Mouse (Mus musculus) liver, embryonic 14.5 days (tissue): ENCODE data around the gene Tnip3. TPM values are rescaled to one million over a fixed set of nuclear protein-coding genes. Genes with fewer than 3 reads are reported as not detected.

ENCODE experiments used
- ATAC-seq: fragments of 200-750 bp; cut with Nextera tagmentation; 2 replicates; pipeline ENCODE4 v1.8.0; 2017; ENCODE audit warnings: moderate number of reproducible peaks, mild to moderate bottlenecking, moderate library complexity; ENCODE audit not compliant: insufficient read depth
- DNase-seq, 3 experiments: peaks; one replicate each; pipeline ENCODE4 v3.0.0-alpha.2; 2012 to 2013; ENCODE audit warnings: low read depth in 3 of 3, low spot score in 3 of 3
- H3K27ac ChIP-seq: fragments of 300-500 bp; sonication (generic); 2 replicates; pipeline ENCODE4 v1.5.1; 2014; ENCODE audit warnings: moderate library complexity, mild to moderate bottlenecking, control low read depth, inconsistent platforms
- H3K27me3 ChIP-seq: fragments of 300-500 bp; sonication (generic); 2 replicates; pipeline ENCODE4 v1.6.1; 2014; ENCODE audit warnings: mild to moderate bottlenecking, low read length, moderate library complexity; ENCODE audit not compliant: control insufficient read depth, insufficient read depth
- H3K36me3 ChIP-seq: fragments of 300-500 bp; sonication (generic); replicated peaks from 2 replicates; pipeline ENCODE4 v1.6.1; 2014; ENCODE audit warnings: low read depth; ENCODE audit not compliant: control insufficient read depth, insufficient read depth
- H3K4me1 ChIP-seq, 2 experiments: fragments of 200-500 bp in 1 of 2; fragments of 300-500 bp in 1 of 2; sonication (generic) in 1 of 2; replicated peaks; 2 replicates each; pipeline ENCODE4 v1.6.1; 2012 to 2014; ENCODE audit warnings: antibody characterized with exemption in 1 of 2, inconsistent platforms in 1 of 2, low read length in 1 of 2; ENCODE audit not compliant: control insufficient read depth in 2 of 2, insufficient read depth in 2 of 2
- H3K4me2 ChIP-seq: fragments of 300-500 bp; sonication (generic); 2 replicates; pipeline ENCODE4 v1.6.1; 2014; ENCODE audit warnings: low read depth, mild to moderate bottlenecking, control low read depth, moderate library complexity
- H3K4me3 ChIP-seq, 2 experiments: fragments of 200-500 bp in 1 of 2; fragments of 300-500 bp in 1 of 2; sonication (generic) in 1 of 2; 2 replicates each; pipeline ENCODE4 v1.5.1; 2012 to 2014; ENCODE audit warnings: low read depth in 2 of 2, low read length in 2 of 2, mild to moderate bottlenecking in 2 of 2, control low read depth in 1 of 2, inconsistent platforms in 1 of 2, moderate library complexity in 1 of 2; ENCODE audit not compliant: insufficient read depth in 1 of 2
- H3K9ac ChIP-seq: fragments of 300-500 bp; sonication (generic); replicated peaks from 2 replicates; pipeline ENCODE4 v1.6.1; 2014; ENCODE audit warnings: mild to moderate bottlenecking, control low read depth, moderate library complexity
- H3K9me3 ChIP-seq: fragments of 300-500 bp; sonication (generic); 2 replicates; pipeline ENCODE4 v1.6.1; 2016; ENCODE audit warnings: low read length, mixed read lengths; ENCODE audit not compliant: control insufficient read depth
- CTCF ChIP-seq: IDR thresholded peaks from 2 replicates; pipeline ENCODE4 v1.5.1; 2016; ENCODE audit warnings: antibody characterized with exemption, low read depth, control low read depth
- EP300 ChIP-seq: IDR thresholded peaks from 2 replicates; pipeline ENCODE4 v1.6.1; 2016; ENCODE audit warnings: antibody characterized with exemption, low read depth
- WGBS: fragments of 180-500 bp; shearing (Covaris S2); extraction: QIAGEN DNeasy Blood & Tissue Kit; methylation state at CpG from one replicate; pipeline ENCODE4 v1.1.7; 2014; ENCODE audit not compliant: insufficient replicate concordance; 5-methylcytosine and 5-hydroxymethylcytosine counted together
- polyA plus RNA-seq, 2 experiments: library from polyadenylated mRNA; depleted of rRNA in 1 of 2; stranded (reverse) in 1 of 2; unstranded in 1 of 2; fragments of >200 nt; fragmentation: Nextera tagmentation in 1 of 2; extraction: Ambion mirVana in 1 of 2; gene quantifications; 2 replicates each; pipeline versions ENCODE4 v1.2.1 to v1.2.3; 2012 to 2014

Tnip3 gene
- polyA plus RNA-seq, 2 experiments, result 0.17 TPM; not detected in 1

GRCm38 (mm10) chr6:65583029-65583428 is 57.9 kb downstream of the Tnip3 start:
- DNase-seq (peak; percentile 31 to 36 (median 32)), ATAC-seq (peak; percentile 79)
- no peaks in the 10 kb centered on the region for H3K27me3 ChIP-seq
- H3K27ac ChIP-seq, result no peak overlapping the region
- H3K4me2 ChIP-seq, result no peak overlapping the region
- H3K9me3 ChIP-seq, result no peaks in the 10 kb centered on the region
- H3K9ac ChIP-seq, result no peak overlapping the region
- H3K36me3 ChIP-seq, result no peaks in the 10 kb centered on the region
- TF ChIP-seq EP300 (peak; percentile 65), CTCF (no peak)
- 11% methylated on average over 4 of the region's 4 CpGs for WGBS
- peaks cover 0 to 12% of the 10 kb centered on the region in 2 experiments; a peak in 2 of 4 replicates for H3K4me1 ChIP-seq
- H3K4me3 ChIP-seq, result no peak overlapping the region

- H3K9me3 ChIP-seq, result no peaks in the 10 kb centered on the region
- no peak for ATAC-seq
- no peak overlapping the region for H3K9ac ChIP-seq
- no peak overlapping the region for H3K4me2 ChIP-seq
- TF ChIP-seq CTCF (no peak), EP300 (no peak)
- H3K27ac ChIP-seq, result no peak overlapping the region
- H3K27me3 ChIP-seq, result no peaks in the 10 kb centered on the region
- H3K36me3 ChIP-seq, result no peaks in the 10 kb centered on the region
- no peak overlapping the region for H3K4me3 ChIP-seq
- H3K4me1 ChIP-seq, result peaks cover 0 to 7% of the 10 kb centered on the region in 2 experiments; a peak in 2 of 4 replicates
- no peak for DNase-seq
- 57% methylated on average over 4 of the region's 4 CpGs for WGBS
Observed at GRCm38 (mm10) chr6:65584870-65585332, 59.8 kb downstream of the Tnip3 start.

- Histone ChIP-seq H3K4me2 (no peak overlapping the region), H3K36me3 (no peaks in the 10 kb centered on the region), H3K27me3 (no peaks in the 10 kb centered on the region), H3K27ac (no peak overlapping the region), H3K4me3 (no peak overlapping the region), H3K4me1 (peaks cover 0 to 9% of the 10 kb centered on the region in 2 experiments; a peak in 2 of 4 replicates), H3K9me3 (no peaks in the 10 kb centered on the region), H3K9ac (no peak overlapping the region)
- WGBS, result 34% methylated on average over 3 of the region's 3 CpGs
- DNase-seq (no peak), ATAC-seq (no peak)
- TF ChIP-seq EP300 (no peak), CTCF (no peak)
Observed at GRCm38 (mm10) chr6:65585333-65586053, 60.4 kb downstream of the Tnip3 start.

GRCm38 (mm10) chr6:65588847-65589246 is 63.7 kb downstream of the Tnip3 start:
- DNase-seq, result no peak
- ATAC-seq, result no peak
- TF ChIP-seq EP300 (no peak), CTCF (no peak)

GRCm38 (mm10) chr6:65590018-65590417 is 64.9 kb downstream of the Tnip3 start:
- H3K4me2 ChIP-seq, result no peak overlapping the region
- no peak overlapping the region for H3K4me3 ChIP-seq
- H3K4me1 ChIP-seq, result 0 out of 4 replicates have a peak, but pooled peaks cover 0 to 2% of the 10 kb centered on the region in 2 experiments
- no peaks in the 10 kb centered on the region for H3K9me3 ChIP-seq
- 19% methylated on average over 2 of the region's 2 CpGs for WGBS
- TF ChIP-seq CTCF (no peak), EP300 (no peak)
- no peak overlapping the region for H3K27ac ChIP-seq
- no peaks in the 10 kb centered on the region for H3K27me3 ChIP-seq
- ATAC-seq, result no peak
- no peak for DNase-seq
- H3K9ac ChIP-seq, result no peak overlapping the region
- no peaks in the 10 kb centered on the region for H3K36me3 ChIP-seq

More at GRCm38 (mm10) chr6:65588847-65589246, 63.7 kb downstream of the Tnip3 start:
- no peaks in the 10 kb centered on the region for H3K36me3 ChIP-seq
- no peak overlapping the region for H3K4me3 ChIP-seq
- no peaks in the 10 kb centered on the region for H3K9me3 ChIP-seq
- 0 out of 4 replicates have a peak, but pooled peaks cover 0 to 2% of the 10 kb centered on the region in 2 experiments for H3K4me1 ChIP-seq
- WGBS, result 41% methylated on average over 1 of the region's 1 CpGs
- H3K27me3 ChIP-seq, result no peaks in the 10 kb centered on the region
- no peak overlapping the region for H3K4me2 ChIP-seq
- H3K9ac ChIP-seq, result no peak overlapping the region
- H3K27ac ChIP-seq, result no peak overlapping the region
